Mouse (Mus musculus) myocyte (in vitro differentiated cells): Measurements from ENCODE around the gene Plxnd1. TPM values are rescaled to one million over a fixed set of nuclear protein-coding genes. Genes with fewer than 3 reads are reported as not detected.

Experiments used
- H3K27me3 ChIP-seq: one replicate; pipeline ENCODE4 v1.6.1; 2011; ENCODE audit not compliant: control insufficient read depth, insufficient read depth, insufficient read length
- H3K36me3 ChIP-seq: one replicate; pipeline ENCODE4 v1.6.1; 2011; ENCODE audit not compliant: control insufficient read depth, insufficient read depth
- H3K4me2 ChIP-seq: one replicate; pipeline ENCODE4 v1.6.1; 2011; ENCODE audit warnings: low read depth, control low read depth
- H3K4me3 ChIP-seq: one replicate; pipeline ENCODE4 v1.5.1; 2011; ENCODE audit warnings: mild to moderate bottlenecking, control low read depth, moderate library complexity
- H3K79me2 ChIP-seq: one replicate; pipeline ENCODE4 v1.6.1; 2011; ENCODE audit not compliant: control insufficient read depth, insufficient read depth
- H3ac ChIP-seq: one replicate; pipeline ENCODE4 v1.6.1; 2011; ENCODE audit not compliant: control insufficient read depth, insufficient read length
- CEBPB ChIP-seq: IDR thresholded peaks from 2 replicates; pipeline ENCODE4 v1.6.1; 2011; ENCODE audit warnings: mild to moderate bottlenecking, moderate library complexity; ENCODE audit not compliant: poor library complexity, insufficient read depth, severe bottlenecking
- E2F4 ChIP-seq: IDR thresholded peaks from one replicate; pipeline ENCODE4 v1.6.1; 2011; ENCODE audit warnings: mild to moderate bottlenecking, control low read depth, moderate library complexity; ENCODE audit not compliant: insufficient read depth
- MAX ChIP-seq: IDR thresholded peaks from one replicate; pipeline ENCODE4 v1.6.1; 2011; ENCODE audit warnings: low read depth, mild to moderate bottlenecking, control low read depth
- MYOD1 ChIP-seq, 3 experiments: IDR thresholded peaks; one replicate each; pipeline ENCODE4 v1.6.1; 2011; ENCODE audit warnings: control low read depth in 2 of 3, low read depth in 2 of 3, mild to moderate bottlenecking in 2 of 3, moderate library complexity in 1 of 3; ENCODE audit not compliant: insufficient read length in 2 of 3, control insufficient read depth in 1 of 3
- MYOG ChIP-seq, 3 experiments: IDR thresholded peaks; one replicate each; pipeline ENCODE4 v1.6.1; 2011; ENCODE audit warnings: control low read depth in 2 of 3, low read depth in 2 of 3, mild to moderate bottlenecking in 2 of 3; ENCODE audit not compliant: insufficient read length in 2 of 3, control insufficient read depth in 1 of 3, insufficient read depth in 1 of 3
- POLR2A ChIP-seq: IDR thresholded peaks from one replicate; pipeline ENCODE4 v1.6.1; 2011; ENCODE audit warnings: low read depth, mild to moderate bottlenecking, control low read depth, moderate library complexity; ENCODE audit not compliant: insufficient read length
- POLR2AphosphoS2 ChIP-seq: IDR thresholded peaks from one replicate; pipeline ENCODE4 v1.6.1; 2011; ENCODE audit warnings: low read depth, control low read depth; ENCODE audit not compliant: insufficient read length
- REST ChIP-seq: IDR thresholded peaks from one replicate; pipeline ENCODE4 v1.6.1; 2011; ENCODE audit warnings: mild to moderate bottlenecking, control low read depth, moderate library complexity; ENCODE audit not compliant: insufficient read depth, insufficient read length
- SRF ChIP-seq: IDR thresholded peaks from one replicate; pipeline ENCODE4 v1.6.1; 2011; ENCODE audit warnings: low read depth; ENCODE audit not compliant: control insufficient read depth, insufficient read length
- TCF12 ChIP-seq: IDR thresholded peaks from one replicate; pipeline ENCODE4 v1.6.1; 2011; ENCODE audit warnings: mild to moderate bottlenecking, control low read depth; ENCODE audit not compliant: poor library complexity, insufficient read depth, severe bottlenecking
- TCF3 ChIP-seq: IDR thresholded peaks from one replicate; pipeline ENCODE4 v1.6.1; 2011; ENCODE audit warnings: low read depth, control low read depth; ENCODE audit not compliant: insufficient read length
- USF1 ChIP-seq: IDR thresholded peaks from one replicate; pipeline ENCODE4 v1.6.1; 2011; ENCODE audit warnings: low read depth, mild to moderate bottlenecking, control low read depth, moderate library complexity
- polyA plus RNA-seq: library from polyadenylated mRNA; unstranded; fragments of >200 nt; fragmentation: generic; extraction: Trizol; gene quantifications from one replicate; pipeline ENCODE4 v1.2.1, GENCODE M21; 2012; ENCODE audit warnings: missing spikeins

Plxnd1 gene
- polyA plus RNA-seq, 1 experiment = 39.4 TPM

- Histone ChIP-seq H3ac (no peak overlapping the region), H3K4me2 (no peak overlapping the region), H3K36me3 (no peaks in the 10 kb centered on the region), H3K27me3 (no peaks in the 10 kb centered on the region), H3K79me2 (no peaks in the 10 kb centered on the region), H3K4me3 (no peak overlapping the region)
- no peak for TF ChIP-seq CEBPB
- TF ChIP-seq TCF12 = no peak
- TF ChIP-seq SRF = no peak
- no peak for TF ChIP-seq POLR2AphosphoS2
- no peak for TF ChIP-seq USF1
- no peak for TF ChIP-seq MYOD1 (IDR thresholded peaks at IDR 0.05; ENCODE audit: control insufficient read depth in 1 of 3, insufficient read length in 2 of 3, low read depth in 2 of 3)
- TF ChIP-seq POLR2A = no peak
Measured at GRCm38 (mm10) chr6:115924829-115925228, 70.0 kb downstream of the Plxnd1 start.

- Histone ChIP-seq H3K36me3 (no peaks in the 10 kb centered on the region), H3K4me2 (no peak overlapping the region), H3ac (no peak overlapping the region), H3K4me3 (no peak overlapping the region), H3K79me2 (no peaks in the 10 kb centered on the region), H3K27me3 (no peaks in the 10 kb centered on the region)
- TF ChIP-seq SRF (no peak), MYOD1 (IDR thresholded peaks at IDR 0.05; ENCODE audit: control insufficient read depth in 1 of 3, insufficient read length in 2 of 3, low read depth in 2 of 3) (no peak), TCF3 (no peak), TCF12 (no peak), CEBPB (no peak), REST (no peak), USF1 (no peak), E2F4 (no peak), MYOG (IDR thresholded peaks at IDR 0.05; ENCODE audit: control insufficient read depth in 1 of 3, insufficient read depth in 1 of 3, insufficient read length in 2 of 3, low read depth in 2 of 3) (no peak), POLR2A (no peak), POLR2AphosphoS2 (no peak), MAX (no peak)
Measured at GRCm38 (mm10) chr6:115919876-115920275, 74.9 kb downstream of the Plxnd1 start.

GRCm38 (mm10) chr6:115918615-115919014 lies 76.2 kb downstream of the Plxnd1 start:
- no peaks in the 10 kb centered on the region for H3K36me3 ChIP-seq
- TF ChIP-seq MAX (no peak), MYOD1 (IDR thresholded peaks at IDR 0.05; ENCODE audit: control insufficient read depth in 1 of 3, insufficient read length in 2 of 3, low read depth in 2 of 3) (no peak), CEBPB (no peak), TCF12 (no peak)

GRCm38 (mm10) chr6:115916611-115917010 lies 78.2 kb downstream of the Plxnd1 start:
- H3K4me3 ChIP-seq = no peak overlapping the region
- no peaks in the 10 kb centered on the region for H3K79me2 ChIP-seq
- H3ac ChIP-seq = no peak overlapping the region
- H3K4me2 ChIP-seq = no peak overlapping the region
- TF ChIP-seq TCF12 (no peak), TCF3 (no peak), REST (no peak), MYOD1 (IDR thresholded peaks at IDR 0.05; ENCODE audit: control insufficient read depth in 1 of 3, insufficient read length in 2 of 3, low read depth in 2 of 3) (no peak), MAX (no peak), CEBPB (no peak), USF1 (no peak), POLR2AphosphoS2 (no peak), MYOG (IDR thresholded peaks at IDR 0.05; ENCODE audit: control insufficient read depth in 1 of 3, insufficient read depth in 1 of 3, insufficient read length in 2 of 3, low read depth in 2 of 3) (no peak), POLR2A (no peak)
- H3K27me3 ChIP-seq = no peaks in the 10 kb centered on the region
- no peaks in the 10 kb centered on the region for H3K36me3 ChIP-seq

More at GRCm38 (mm10) chr6:115918615-115919014, 76.2 kb downstream of the Plxnd1 start:
- Histone ChIP-seq H3ac (no peak overlapping the region), H3K27me3 (no peaks in the 10 kb centered on the region), H3K4me2 (no peak overlapping the region), H3K79me2 (no peaks in the 10 kb centered on the region), H3K4me3 (no peak overlapping the region)

GRCm38 (mm10) chr6:115915601-115916445 lies 79.0 kb downstream of the Plxnd1 start:
- Histone ChIP-seq H3K36me3 (no peaks in the 10 kb centered on the region), H3K79me2 (no peaks in the 10 kb centered on the region), H3K4me3 (no peak overlapping the region), H3K4me2 (no peak overlapping the region), H3K27me3 (no peaks in the 10 kb centered on the region), H3ac (no peak overlapping the region)
- TF ChIP-seq MYOD1 (IDR thresholded peaks at IDR 0.05; ENCODE audit: control insufficient read depth in 1 of 3, insufficient read length in 2 of 3, low read depth in 2 of 3) = no peak
- no peak for TF ChIP-seq MYOG (IDR thresholded peaks at IDR 0.05; ENCODE audit: control insufficient read depth in 1 of 3, insufficient read depth in 1 of 3, insufficient read length in 2 of 3, low read depth in 2 of 3)
- no peak for TF ChIP-seq USF1
- TF ChIP-seq SRF = no peak
- no peak for TF ChIP-seq TCF12
- TF ChIP-seq E2F4 = no peak
- no peak for TF ChIP-seq CEBPB
- TF ChIP-seq POLR2AphosphoS2 = no peak
